Mouse (Mus musculus) liver, adult 2 months (tissue): ENCODE data around the gene Gabarapl1.

Source experiments
- CTCF ChIP-seq: fragments of 200-500 bp; IDR thresholded peaks from 2 replicates; pipeline ENCODE4 v1.5.1; 2011; ENCODE audit warnings: low read depth, low read length, control low read depth
- POLR2A ChIP-seq: fragments of 200-500 bp; IDR thresholded peaks from 2 replicates; pipeline ENCODE4 v1.6.1; 2011; ENCODE audit warnings: low read length, control low read depth; ENCODE audit not compliant: insufficient read depth; ENCODE audit errors: extremely low read depth

- TF ChIP-seq CTCF (no peak), POLR2A (no peak)
These were observed 22.6 kb upstream of the Gabarapl1 start for GRCm38 (mm10) chr6:129510120-129510911.
